Mouse (Mus musculus) CH12.LX (cell line): Measurements from ENCODE around the gene Ube2e1. TPM values are rescaled to one million over a fixed set of nuclear protein-coding genes. Genes with fewer than 3 reads are reported as not detected.

Experiments used
- DNase-seq: peaks from one replicate; pipeline ENCODE4 v3.0.0-alpha.2; 2013; ENCODE audit errors: extremely low read depth
- H3K27ac ChIP-seq: 2 replicates; pipeline ENCODE4 v1.5.1; 2012; ENCODE audit warnings: low read depth, mild to moderate bottlenecking, control low read depth, moderate library complexity; ENCODE audit not compliant: insufficient read depth
- H3K27me3 ChIP-seq: replicated peaks from 2 replicates; pipeline ENCODE3; 2012; ENCODE audit warnings: inconsistent platforms
- H3K36me3 ChIP-seq, 2 experiments: replicated peaks in 1 of 2; 2 replicates each; pipeline versions ENCODE3 to v1.6.1; 2012; ENCODE audit warnings: inconsistent platforms in 1 of 2, low read length in 1 of 2, mild to moderate bottlenecking in 1 of 2, mixed read lengths in 1 of 2, moderate library complexity in 1 of 2; ENCODE audit not compliant: control insufficient read depth in 1 of 2, insufficient read depth in 1 of 2
- H3K4me1 ChIP-seq, 2 experiments: 2 replicates each; pipeline ENCODE4 v1.6.1; 2012; ENCODE audit warnings: inconsistent platforms in 1 of 2, moderate library complexity in 1 of 2; ENCODE audit not compliant: insufficient read depth in 2 of 2, control insufficient read depth in 1 of 2
- H3K4me2 ChIP-seq: 2 replicates; pipeline ENCODE4 v1.6.1; 2012; ENCODE audit warnings: low read depth, mild to moderate bottlenecking, control low read depth; ENCODE audit not compliant: poor library complexity, insufficient read depth, severe bottlenecking
- H3K4me3 ChIP-seq, 3 experiments: fragments of 150-350 bp in 1 of 3; sonication (generic) in 1 of 3; replicated peaks in 1 of 3; 2 replicates each; pipeline versions ENCODE3 to v1.5.1; 2011 to 2012; ENCODE audit warnings: low read depth in 2 of 3, low read length in 2 of 3, mild to moderate bottlenecking in 2 of 3, moderate library complexity in 2 of 3, control low read depth in 1 of 3, improper control_type of control experiment in 1 of 3, inconsistent platforms in 1 of 3, mixed read lengths in 1 of 3; ENCODE audit not compliant: poor library complexity in 1 of 3
- H3K79me2 ChIP-seq: replicated peaks from 2 replicates; pipeline ENCODE4 v1.6.1; 2012; ENCODE audit warnings: mild to moderate bottlenecking, moderate library complexity; ENCODE audit not compliant: control insufficient read depth, poor library complexity, insufficient read depth, severe bottlenecking; ENCODE audit errors: extremely low read depth
- H3K9ac ChIP-seq: 2 replicates; pipeline ENCODE4 v1.6.1; 2012; ENCODE audit warnings: low read depth, mild to moderate bottlenecking, control low read depth, moderate library complexity; ENCODE audit not compliant: insufficient read depth
- H3K9me3 ChIP-seq: replicated peaks from 2 replicates; pipeline ENCODE3; 2012; ENCODE audit warnings: low read length, inconsistent platforms, mixed read lengths
- CHD2 ChIP-seq: IDR thresholded peaks from 2 replicates; pipeline ENCODE4 v1.6.1; 2011; ENCODE audit warnings: low read length, improper control_type of control experiment
- CTCF ChIP-seq, 2 experiments: IDR thresholded peaks in 1 of 2; conservative IDR thresholded peaks in 1 of 2; 2 replicates each; pipeline ENCODE4 v1.5.1; 2011 to 2012; ENCODE audit warnings: low read depth in 2 of 2, low read length in 2 of 2, improper control_type of control experiment in 1 of 2, inconsistent platforms in 1 of 2, mild to moderate bottlenecking in 1 of 2, moderate library complexity in 1 of 2
- E2F4 ChIP-seq: IDR thresholded peaks from 2 replicates; pipeline ENCODE4 v1.6.1; 2011; ENCODE audit warnings: low read depth, low read length, improper control_type of control experiment; ENCODE audit not compliant: insufficient replicate concordance
- ELF1 ChIP-seq: IDR thresholded peaks from 2 replicates; pipeline ENCODE4 v1.6.1; 2014; ENCODE audit warnings: low read depth, mild to moderate bottlenecking, inconsistent platforms, low read length, improper control_type of control experiment
- ETS1 ChIP-seq: conservative IDR thresholded peaks from 2 replicates; pipeline ENCODE4 v1.6.1; 2012; ENCODE audit warnings: low read depth, mild to moderate bottlenecking, inconsistent platforms, low read length, improper control_type of control experiment, moderate library complexity
- GABPA ChIP-seq: IDR thresholded peaks from 2 replicates; pipeline ENCODE4 v1.6.1; 2012; ENCODE audit warnings: low read depth, low read length, improper control_type of control experiment, inconsistent platforms; ENCODE audit not compliant: insufficient replicate concordance
- JUN ChIP-seq: IDR thresholded peaks from 2 replicates; pipeline ENCODE4 v1.6.1; 2011; ENCODE audit warnings: low read depth, mild to moderate bottlenecking, low read length, improper control_type of control experiment, moderate library complexity; ENCODE audit not compliant: insufficient read depth
- JUND ChIP-seq: conservative IDR thresholded peaks from 2 replicates; pipeline ENCODE4 v1.6.1; 2011; ENCODE audit warnings: low read depth, low read length, improper control_type of control experiment
- MAFK ChIP-seq: IDR thresholded peaks from 2 replicates; pipeline ENCODE4 v1.6.1; 2011; ENCODE audit warnings: low read length, improper control_type of control experiment; ENCODE audit not compliant: insufficient replicate concordance
- MAZ ChIP-seq: IDR thresholded peaks from 2 replicates; pipeline ENCODE4 v1.6.1; 2012; ENCODE audit warnings: low read depth, mild to moderate bottlenecking, inconsistent platforms, low read length, improper control_type of control experiment, moderate library complexity
- MYC ChIP-seq: IDR thresholded peaks from 2 replicates; pipeline ENCODE4 v1.6.1; 2011; ENCODE audit warnings: low read depth, mild to moderate bottlenecking, improper control_type of control experiment, low read length
- PAX5 ChIP-seq: IDR thresholded peaks from 2 replicates; pipeline ENCODE4 v1.6.1; 2012; ENCODE audit warnings: low read length, inconsistent platforms, mixed read lengths
- POLR2AphosphoS2 ChIP-seq: IDR thresholded peaks from 2 replicates; pipeline ENCODE4 v1.6.1; 2011; ENCODE audit warnings: low read depth, low read length, improper control_type of control experiment
- RAD21 ChIP-seq: IDR thresholded peaks from 2 replicates; pipeline ENCODE4 v1.6.1; 2011; ENCODE audit warnings: low read depth, mild to moderate bottlenecking, low read length, improper control_type of control experiment, moderate library complexity
- SIN3A ChIP-seq: IDR thresholded peaks from 2 replicates; pipeline ENCODE4 v1.6.1; 2012; ENCODE audit warnings: low read length, improper control_type of control experiment, inconsistent platforms
- SMC3 ChIP-seq: IDR thresholded peaks from 2 replicates; pipeline ENCODE4 v1.6.1; 2011; ENCODE audit warnings: low read depth, low read length, improper control_type of control experiment
- USF2 ChIP-seq: conservative IDR thresholded peaks from 2 replicates; pipeline ENCODE4 v1.6.1; 2011; ENCODE audit warnings: low read depth, low read length, improper control_type of control experiment
- dilution Hi-C: fragments of 300-500 bp; cut with MboI; formaldehyde crosslinking; loops from 2 replicates; pipeline ENCODE4 v1.14.3; 2020; ENCODE audit warnings: low sequenced_read_pairs; ENCODE audit not compliant: extremely low pct_unique_long_range_greater_than_20kb, extremely low pct_ligation_motif_present
- in situ Hi-C: fragments of 300-500 bp; cut with MboI; formaldehyde crosslinking; loops from 3 replicates; pipeline ENCODE4 v1.14.3; 2019; ENCODE audit warnings: low sequenced_read_pairs, low pct_ligation_motif_present, low pct_unique_long_range_greater_than_20kb, mixed read lengths
- polyA plus RNA-seq: library from polyadenylated mRNA; unstranded; fragments of >175 nt; gene quantifications from 2 replicates; pipeline ENCODE4 v1.2.1, GENCODE M21; 2012; ENCODE audit warnings: low read depth; ENCODE audit not compliant: insufficient read length
- total RNA-seq, 2 experiments: library from RNA; depleted of rRNA; stranded (reverse); fragments of 300-350 nt in 1 of 2; fragments of >200 nt in 1 of 2; gene quantifications; 2 replicates each; pipeline ENCODE4 v1.2.3; 2012 to 2014

The Ube2e1 gene
- total and polyA plus RNA-seq, 3 experiments: 28.1 to 202 (median 183) TPM

- H3K27ac ChIP-seq: no peak overlapping the region
- H3K36me3 ChIP-seq: no peaks in the 10 kb centered on the region
- no peaks in the 10 kb centered on the region for H3K79me2 ChIP-seq
- in situ Hi-C loops: no loop called here
- no peaks in the 10 kb centered on the region for H3K27me3 ChIP-seq
- no peak for DNase-seq
- H3K4me1 ChIP-seq: peaks cover 0 to 30% of the 10 kb centered on the region in 2 experiments; a peak in 3 of 4 replicates
- no peak overlapping the region for H3K4me3 ChIP-seq
- TF ChIP-seq MAFK (no peak), CTCF (conservative IDR thresholded peaks at IDR 0.05 in 1 of 2, IDR thresholded peaks at IDR 0.05 in 1 of 2; ENCODE audit: low read depth in 2 of 2, low read length in 2 of 2) (peak in 1 of 2 experiments; percentile 57; a peak in 2 of 4 replicates), RAD21 (peak; percentile 58), ELF1 (no peak), GABPA (no peak)
- no peak overlapping the region for H3K9ac ChIP-seq
- no peak overlapping the region for H3K4me2 ChIP-seq
- no peaks in the 10 kb centered on the region for H3K9me3 ChIP-seq
- dilution Hi-C loops: no loop called here
Observed at GRCm38 (mm10) chr14:18377944-18378575, 46.4 kb upstream of the Ube2e1 start.

GRCm38 (mm10) chr14:18376206-18376605 is 44.5 kb upstream of the Ube2e1 start:
- no peak for DNase-seq
- Histone ChIP-seq H3K4me3 (no peak overlapping the region), H3K4me2 (no peak overlapping the region), H3K4me1 (peaks cover 0 to 26% of the 10 kb centered on the region in 2 experiments; a peak in 3 of 4 replicates), H3K79me2 (no peaks in the 10 kb centered on the region), H3K27ac (no peak overlapping the region), H3K36me3 (no peaks in the 10 kb centered on the region), H3K27me3 (no peaks in the 10 kb centered on the region), H3K9ac (no peak overlapping the region), H3K9me3 (no peaks in the 10 kb centered on the region)
- in situ Hi-C loops (no loop called here), dilution Hi-C loops (no loop called here)
- TF ChIP-seq E2F4 (no peak), CHD2 (no peak), SIN3A (no peak), MYC (no peak), JUN (no peak), POLR2AphosphoS2 (no peak), ETS1 (no peak), MAFK (no peak), SMC3 (no peak), PAX5 (no peak), MAZ (no peak), JUND (no peak), USF2 (no peak)
